Mouse (Mus musculus): ENCODE measurements around the gene Erich6.

DNA sequence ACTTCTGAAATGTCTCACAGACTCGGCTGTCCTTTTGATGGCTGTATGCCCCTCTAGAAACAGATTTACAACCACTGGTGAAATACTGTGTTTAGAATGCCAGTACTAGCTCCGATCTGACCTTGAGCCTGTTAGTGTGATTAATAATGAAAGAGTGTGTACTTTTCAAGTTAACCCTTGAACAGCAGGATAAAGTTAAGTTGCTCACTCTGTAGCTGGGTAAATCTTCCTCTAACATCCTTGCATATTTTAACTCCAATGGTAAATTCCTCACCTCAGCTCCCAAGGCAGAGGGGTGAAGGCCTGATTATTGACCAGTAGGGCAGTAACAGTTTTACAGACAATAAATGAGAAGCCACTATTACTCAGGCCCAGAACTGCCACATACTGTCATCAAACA, 44.8 kb upstream of the Erich6 start:
- TF ChIP-seq CTCF (conservative IDR thresholded peaks at IDR 0.05; ENCODE audit: insufficient read depth, insufficient read length, low read depth, low read length) (no peak), POLR2A (IDR thresholded peaks at IDR 0.05; ENCODE audit: low read depth, low read length) (no peak)
